Mouse (Mus musculus) heart, adult 10 weeks (tissue): ENCODE results near the gene Vwa7. TPM values are rescaled to one million over a fixed set of nuclear protein-coding genes. Genes with fewer than 3 reads are reported as not detected.

Experiments
- polyA plus RNA-seq: library from polyadenylated mRNA; stranded (reverse); fragments of 350-450 nt; fragmentation: Illumina TruSeq; extraction: RNeasy Lipid Tissue Mini Kit (QIAGEN cat#74804); gene quantifications from one replicate; pipeline ENCODE4 v1.2.3, GENCODE M21; 2014; ENCODE audit warnings: low read depth, low replicate concordance

Gene Vwa7
- 6.5 TPM for polyA plus RNA-seq

DNA sequence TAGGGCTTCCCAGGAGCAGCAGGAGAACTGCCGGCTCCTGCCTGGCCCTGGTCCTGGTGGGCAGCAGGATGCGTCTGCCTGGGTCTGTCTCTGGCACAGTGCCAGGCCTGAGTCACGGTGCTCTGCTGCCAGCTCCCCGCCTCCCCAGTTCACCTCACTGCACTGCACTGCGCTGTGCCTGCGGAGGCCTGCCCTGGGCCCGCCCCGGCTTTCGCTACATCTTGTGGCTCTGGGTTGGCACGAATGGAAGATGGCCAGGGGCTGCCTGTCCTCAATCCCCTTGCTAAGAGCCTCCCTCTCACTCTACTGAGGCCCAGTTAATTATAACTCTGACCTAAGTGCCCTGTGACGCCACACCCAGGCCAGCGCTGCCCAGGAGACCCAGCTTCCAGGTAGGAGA, at the start of gene Vwa7:
Vwa7 (plus strand) TSS at position 204 of the 400 bp plus-strand sequence.

DNA sequence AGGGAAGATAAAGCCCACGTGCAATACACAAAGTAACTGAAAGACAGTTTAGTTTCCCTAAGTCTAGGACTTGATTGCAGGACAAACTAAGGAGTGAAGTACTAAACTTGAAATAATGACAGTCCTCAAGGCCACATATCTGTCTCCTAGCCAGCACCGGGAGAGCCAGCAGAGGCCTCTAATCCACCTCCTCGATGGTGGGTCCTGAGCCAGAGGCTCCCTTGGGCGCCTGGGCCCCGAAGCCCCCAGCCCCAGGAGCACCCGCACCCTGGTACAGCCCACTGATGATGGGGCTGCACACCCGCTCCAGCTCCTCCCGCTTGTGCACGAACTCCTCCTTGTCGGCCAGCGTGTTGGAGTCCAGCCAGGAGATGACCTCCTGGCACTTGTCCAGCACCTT, 46.6 kb upstream of the Vwa7 start, which contains the start of gene Gm20481:
Gm20481 (plus strand) TSS at position 91 of the 400 bp plus-strand sequence.

DNA sequence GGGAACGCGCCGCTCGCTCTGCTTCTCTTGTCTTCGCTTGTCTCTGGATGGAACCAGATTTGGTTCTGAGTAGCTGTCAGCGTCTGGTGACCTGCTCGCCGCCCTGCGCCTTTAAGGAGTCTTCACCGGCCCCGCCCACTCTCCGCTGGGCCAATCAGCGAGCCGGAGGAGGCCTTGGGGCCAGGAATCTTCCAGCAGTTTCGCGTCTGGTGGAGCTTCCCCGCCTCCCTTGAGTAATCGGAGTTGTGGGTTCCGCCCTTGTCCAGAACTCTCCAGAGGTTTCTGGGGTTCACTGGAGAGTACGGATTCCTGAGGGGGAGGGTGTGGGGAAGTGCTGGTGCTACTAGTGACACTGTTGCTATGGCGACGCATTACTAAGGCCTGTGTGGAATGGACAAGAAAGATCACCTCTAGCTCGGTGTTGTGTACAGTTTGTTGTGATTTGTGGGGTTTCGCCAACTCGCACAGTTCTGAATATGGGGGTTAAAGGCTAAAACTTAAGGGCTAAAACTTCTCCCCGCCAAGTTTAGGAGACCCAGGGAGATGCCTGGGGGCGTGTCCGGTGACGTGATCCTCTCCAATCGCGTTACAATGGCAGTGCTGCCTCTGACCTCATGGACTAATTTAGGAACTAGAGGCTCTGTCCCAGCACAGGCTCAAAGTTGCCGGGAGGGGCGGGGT, 44.2 kb upstream of the Vwa7 start, which contains the start of the genes Hspa1a and Hspa1l:
Hspa1a (minus strand) TSS at position 88 of the 681 bp plus-strand sequence.
Hspa1l (plus strand) TSS at position 635 of the 681 bp plus-strand sequence.

DNA sequence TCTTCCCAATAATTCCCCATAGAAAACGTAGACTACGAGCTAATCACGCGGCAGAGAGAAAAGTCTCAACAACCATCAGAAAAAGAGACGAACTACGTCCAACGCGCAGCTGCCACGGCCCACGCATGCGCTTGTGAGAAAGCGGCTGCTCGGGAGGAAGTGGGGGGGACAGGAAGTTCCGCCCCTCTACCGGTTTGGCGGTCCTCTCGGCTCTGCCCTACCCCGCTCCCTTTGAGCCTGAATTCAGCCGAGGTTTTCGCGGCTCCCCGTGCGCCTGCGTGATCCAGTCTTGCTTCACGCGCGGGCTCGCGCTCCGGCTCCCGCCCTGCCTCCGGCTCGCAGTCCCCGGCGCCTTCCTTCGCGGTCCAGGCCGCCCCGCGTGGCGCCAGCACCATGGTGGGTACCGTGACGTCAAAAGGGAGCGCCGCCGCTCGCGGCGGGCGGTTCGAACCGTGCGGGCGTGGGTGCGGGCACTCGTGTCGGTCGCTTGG, 34.6 kb upstream of the Vwa7 start, which contains the start of gene Lsm2:
Lsm2 (plus strand) TSS at position 173 of the 491 bp plus-strand sequence.

DNA sequence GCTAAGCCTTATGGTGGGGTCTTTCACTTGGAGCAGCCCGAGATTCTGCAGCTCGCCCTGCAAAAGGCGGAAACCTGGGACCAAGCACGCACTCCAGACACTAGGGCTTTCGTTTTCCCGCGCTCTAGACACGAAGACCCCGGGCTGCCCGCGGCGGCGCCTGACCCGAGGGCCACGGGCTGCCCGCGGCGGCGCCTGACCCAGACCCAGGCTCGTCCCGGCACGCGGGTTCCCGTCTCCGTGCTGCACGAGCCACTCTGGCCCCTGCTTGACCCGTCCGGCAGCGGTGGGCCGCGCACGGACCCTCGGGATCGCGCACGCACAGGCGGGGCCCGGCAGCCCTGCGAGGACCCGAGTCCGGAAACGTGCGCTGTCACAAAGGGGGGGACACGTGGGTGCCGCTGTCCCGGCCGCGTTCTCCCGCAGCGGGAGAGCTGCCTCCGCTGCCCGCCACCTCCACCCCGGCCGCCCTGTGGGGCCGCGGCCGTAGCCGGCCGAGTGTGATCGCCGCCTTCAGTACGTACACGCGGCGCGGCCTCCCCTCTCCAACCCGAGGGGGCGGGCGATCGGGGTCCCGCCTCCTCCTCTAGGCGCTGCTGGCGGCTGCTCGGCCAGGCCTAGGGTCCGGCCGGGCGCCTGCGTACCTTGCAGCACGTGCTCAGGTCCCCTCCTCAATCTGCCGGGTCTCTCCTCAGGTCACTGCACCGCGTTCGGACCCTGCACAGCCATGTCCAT, 15.5 kb upstream of the Vwa7 start, which contains the start of gene Vars:
Vars (plus strand) TSS at position 271 of the 735 bp plus-strand sequence.

DNA sequence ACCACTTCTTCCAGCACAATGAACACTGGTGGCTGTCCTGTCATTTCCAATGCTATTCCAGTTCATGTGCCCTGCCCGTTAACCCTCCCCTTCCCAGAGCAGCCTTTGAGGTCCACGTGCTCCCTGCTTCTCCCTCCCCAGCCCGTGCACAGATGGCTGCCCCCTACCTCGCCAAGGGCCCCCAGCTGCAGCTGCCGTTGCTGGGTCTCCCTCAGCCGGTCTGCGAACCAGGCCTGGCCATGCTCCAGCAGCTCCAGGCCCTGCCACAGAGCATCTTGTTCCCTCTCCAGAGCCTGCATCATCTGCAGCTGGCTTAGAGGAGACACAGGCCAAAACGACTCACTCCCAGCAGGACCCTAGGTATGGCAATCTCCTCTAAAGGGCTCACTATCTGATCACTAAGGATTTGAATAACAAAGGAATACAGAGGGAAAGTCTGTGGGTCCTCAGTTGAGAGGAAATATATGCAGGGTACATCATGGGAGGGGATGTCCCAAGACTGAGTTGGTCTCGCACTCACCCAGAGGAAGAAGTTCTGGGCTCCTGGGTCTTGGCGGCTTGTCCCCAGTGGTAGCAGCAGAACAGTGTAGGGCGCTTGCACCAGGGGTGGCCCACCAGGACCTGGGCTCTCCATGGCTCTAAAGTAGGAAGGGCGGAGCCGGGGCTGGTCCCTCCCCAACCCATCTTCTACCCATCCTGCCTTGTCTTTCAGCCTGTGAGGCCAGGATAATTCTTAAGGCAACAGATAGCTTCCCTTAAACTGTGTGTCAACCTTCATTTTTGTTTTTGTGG, 11.1 kb downstream of the Vwa7 start, which contains the start of gene Sapcd1:
Sapcd1 (minus strand) TSS at position 740 of the 792 bp plus-strand sequence.

DNA sequence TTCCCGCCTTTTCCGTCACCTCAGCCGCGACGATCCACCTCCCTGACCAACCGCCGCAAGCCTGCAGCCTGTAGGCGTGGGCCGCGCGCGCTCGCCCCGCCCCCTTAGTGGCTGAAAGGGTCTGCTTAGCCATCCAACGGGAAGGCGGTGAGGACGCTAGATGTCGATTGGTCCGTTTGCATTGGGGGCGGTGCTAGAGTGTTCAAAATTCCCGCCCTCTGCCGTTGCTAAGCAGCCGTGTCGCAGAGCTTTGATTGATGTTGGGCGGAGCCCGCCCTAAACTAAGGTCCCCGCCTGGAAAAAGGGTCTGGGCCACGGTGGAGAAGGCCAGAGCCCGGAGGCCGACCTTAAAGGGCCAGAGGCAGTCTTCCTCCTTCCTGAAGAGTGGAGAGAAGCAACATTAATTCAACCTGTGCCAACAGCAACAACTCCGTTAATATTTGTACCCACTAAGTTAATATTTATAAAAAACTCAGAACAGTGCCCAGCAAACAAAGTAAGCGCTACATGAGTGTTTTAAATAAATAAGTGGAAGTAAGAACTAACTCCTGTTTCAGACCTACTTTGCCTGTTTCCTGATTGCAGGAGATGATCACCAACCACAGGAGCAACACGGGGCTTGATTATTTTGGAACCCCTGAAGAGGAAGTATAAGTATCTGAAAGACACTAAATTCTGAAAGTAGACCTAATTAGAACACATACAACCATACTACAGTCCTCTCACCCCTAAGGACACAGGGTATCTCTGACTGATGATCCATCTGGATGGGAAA, 30.5 kb downstream of the Vwa7 start, which contains the start of gene Msh5:
Msh5 (minus strand) TSS at position 65 of the 775 bp plus-strand sequence.

DNA sequence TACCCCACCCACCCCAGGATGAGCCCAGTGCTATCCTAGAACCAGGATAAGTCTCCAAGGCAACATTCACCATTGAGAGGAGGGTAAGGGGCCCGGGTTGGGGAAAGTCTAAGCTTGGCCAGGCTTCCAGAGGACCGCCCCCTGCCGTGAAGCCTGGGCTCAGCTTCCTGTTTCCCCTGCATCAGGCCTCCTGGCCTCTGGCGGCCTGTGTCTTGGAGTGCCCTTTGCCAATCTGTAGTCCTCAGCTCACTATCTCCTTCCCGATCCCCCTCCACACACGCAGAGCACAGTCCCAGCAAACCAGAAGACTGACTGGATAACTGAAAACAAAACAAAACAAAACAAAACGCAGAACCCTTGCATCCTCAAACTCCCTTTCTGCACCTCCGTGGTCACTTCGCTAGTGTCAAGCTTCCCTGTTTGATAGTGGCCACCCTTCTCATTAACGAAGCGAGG, 33.2 kb downstream of the Vwa7 start, which contains the start of gene Clic1:
Clic1 (plus strand) TSS at position 406 of the 456 bp plus-strand sequence.

DNA sequence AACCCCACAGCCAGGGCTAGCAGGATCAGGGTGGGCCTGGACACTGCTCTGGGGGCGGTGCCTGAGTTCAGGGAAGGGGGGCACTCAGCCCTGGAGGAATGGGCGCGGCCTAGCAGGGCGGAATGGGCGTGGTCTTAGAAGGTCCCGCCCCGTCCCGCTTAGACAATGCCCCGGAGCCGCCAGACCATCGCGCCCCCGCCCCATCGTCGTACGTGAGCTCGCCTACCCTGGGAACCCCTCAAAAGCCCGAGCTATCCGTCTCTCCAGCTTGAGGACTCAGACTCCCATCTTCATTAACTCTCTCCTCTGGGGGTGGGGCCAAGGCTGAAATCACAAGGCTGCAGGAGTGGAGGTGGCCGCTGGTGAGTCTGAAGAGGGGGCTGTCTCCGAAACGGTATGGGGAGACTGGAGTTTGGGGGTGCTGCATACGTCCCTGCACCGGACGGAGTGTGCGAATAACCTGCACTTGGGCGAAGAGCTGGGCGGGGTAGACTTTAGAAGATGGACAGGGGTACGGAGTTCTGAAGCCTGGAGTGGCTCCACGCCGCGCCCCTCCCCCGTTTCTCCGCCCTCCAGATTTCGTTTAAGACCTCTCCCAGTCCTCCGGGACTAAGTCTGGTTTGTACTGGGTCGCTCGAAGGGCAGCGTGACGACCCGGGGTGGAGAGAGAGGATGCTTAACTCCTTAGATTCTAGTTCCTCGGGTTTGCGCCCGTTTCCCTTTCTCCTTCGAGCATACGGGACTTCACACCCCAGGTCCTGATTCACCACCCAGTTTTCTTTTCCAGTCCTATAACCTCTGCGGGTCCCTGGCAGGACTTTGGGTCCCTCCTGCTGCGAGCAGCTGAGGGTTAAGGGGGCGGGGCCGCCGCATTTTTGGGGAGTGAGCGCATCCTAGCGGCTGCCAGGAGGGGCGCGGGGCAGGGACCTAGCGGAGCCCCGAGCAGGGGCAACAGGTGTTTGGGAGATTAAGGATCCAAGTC, 42.8 kb downstream of the Vwa7 start, which contains the start of gene Ddah2:
Ddah2 (plus strand) TSS at position 125 of the 982 bp plus-strand sequence.

DNA sequence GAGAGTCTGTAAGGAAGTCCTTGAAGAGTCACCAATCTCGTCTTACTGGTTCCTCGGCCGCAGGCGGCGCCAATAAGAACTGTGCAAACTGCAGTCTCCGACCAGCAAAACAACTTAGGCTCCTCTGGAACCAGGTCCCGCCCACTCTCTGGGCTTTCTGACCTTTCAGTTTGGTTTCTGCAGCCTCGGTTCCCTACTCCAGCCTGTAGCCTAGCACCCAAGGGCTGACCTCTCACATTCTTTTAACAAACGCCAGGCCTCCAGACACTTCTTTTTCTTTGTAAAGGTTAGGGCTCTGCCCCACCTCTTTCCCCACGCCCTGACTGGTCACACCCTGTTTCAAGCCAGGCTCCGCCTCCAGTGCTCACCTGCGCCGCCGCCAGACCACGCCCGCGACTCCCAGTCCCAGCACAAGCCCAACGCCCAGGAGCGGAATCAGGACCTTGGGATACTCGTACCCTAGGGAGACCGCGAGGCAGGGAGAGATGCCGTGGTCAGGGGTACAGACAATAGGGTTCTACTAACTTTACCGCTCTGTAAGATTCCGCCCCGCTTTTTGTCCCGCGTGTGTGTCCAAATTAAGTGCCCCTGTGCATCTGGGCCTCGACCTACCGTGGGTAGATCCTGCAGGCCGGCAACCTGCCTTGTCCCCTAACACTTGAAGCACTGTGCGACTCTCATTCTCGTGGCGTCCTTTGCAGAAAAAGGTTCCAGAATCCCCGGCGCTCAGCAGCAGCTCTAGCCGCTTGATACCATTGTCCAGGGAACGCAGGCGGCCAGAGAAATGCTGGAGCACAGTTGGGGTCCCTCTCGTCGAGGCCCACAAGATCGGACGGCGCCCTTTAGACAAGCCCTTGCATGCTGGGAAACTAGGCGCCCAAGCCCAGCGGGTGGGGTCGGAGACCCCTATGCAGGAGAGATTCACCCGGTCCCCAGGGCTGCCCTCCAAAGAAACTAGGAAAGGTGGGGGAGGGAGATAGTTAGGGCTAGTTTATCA, 48.9 kb downstream of the Vwa7 start, which contains the start of gene Ly6g6c:
Ly6g6c (plus strand) TSS at position 438 of the 997 bp plus-strand sequence.

DNA sequence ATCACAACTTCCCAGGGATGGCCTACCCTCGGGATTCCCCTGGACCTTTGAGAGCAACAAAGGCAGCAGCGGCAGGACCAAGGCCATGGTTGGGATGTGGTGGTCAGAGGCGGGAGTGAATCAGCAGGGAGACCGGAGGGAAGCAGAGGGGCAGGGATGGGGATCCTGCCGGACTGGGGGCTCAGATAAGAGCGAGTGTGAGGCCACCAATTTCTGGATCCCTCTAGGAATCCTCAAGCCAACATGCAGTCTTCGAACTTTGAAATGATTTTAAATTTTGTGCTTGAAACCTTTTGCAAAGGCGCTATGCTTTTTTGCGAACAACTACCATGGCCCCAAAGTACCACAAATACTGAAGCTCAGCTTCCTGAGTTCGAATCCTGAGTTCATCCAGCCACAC, 49.7 kb downstream of the Vwa7 start, which contains the start of gene Mpig6b:
Mpig6b (minus strand) TSS at position 101 of the 400 bp plus-strand sequence.

Other genes starting within 250 kb of the Vwa7 start
- not detected for gene Cyp21a1, start 212.0 kb upstream of the Vwa7 start, polyA plus RNA-seq
- gene Stk19, start 179.6 kb upstream of the Vwa7 start, polyA plus RNA-seq, result 15.7 TPM
- gene Dxo, start 179.6 kb upstream of the Vwa7 start, polyA plus RNA-seq, result 18.6 TPM
- gene Skiv2l, start 166.4 kb upstream of the Vwa7 start, polyA plus RNA-seq, result 20.6 TPM
- gene Nelfe, start 166.2 kb upstream of the Vwa7 start, polyA plus RNA-seq, result 20.1 TPM
- gene Cfb, start 154.1 kb upstream of the Vwa7 start, polyA plus RNA-seq, result 3.5 TPM
- gene Zbtb12, start 137.1 kb upstream of the Vwa7 start, polyA plus RNA-seq, result 11.8 TPM
- gene Gm20547, start 134.5 kb upstream of the Vwa7 start, polyA plus RNA-seq, result not detected
- 5.3 TPM for gene C2, start 118.3 kb upstream of the Vwa7 start, polyA plus RNA-seq
- gene Ehmt2, start 118.1 kb upstream of the Vwa7 start, polyA plus RNA-seq, result 40.6 TPM
- gene Slc44a4, start 102.1 kb upstream of the Vwa7 start, polyA plus RNA-seq, result not detected
- gene Neu1, start 85.3 kb upstream of the Vwa7 start, polyA plus RNA-seq, result 18.6 TPM
- gene Hspa1b, start 57.3 kb upstream of the Vwa7 start, polyA plus RNA-seq, result 7.8 TPM
- gene Gm20481, start 46.7 kb upstream of the Vwa7 start, polyA plus RNA-seq, result not detected
- 10.2 TPM for gene Hspa1a, start 44.4 kb upstream of the Vwa7 start, polyA plus RNA-seq
- 9.2 TPM for gene Hspa1l, start 43.9 kb upstream of the Vwa7 start, polyA plus RNA-seq
- 17.0 TPM for gene Lsm2, start 34.7 kb upstream of the Vwa7 start, polyA plus RNA-seq
- 20.7 TPM for gene Vars, start 15.6 kb upstream of the Vwa7 start, polyA plus RNA-seq
- gene Sapcd1, start 11.4 kb downstream of the Vwa7 start, polyA plus RNA-seq, result 0.58 TPM
- gene Msh5, start 30.2 kb downstream of the Vwa7 start, polyA plus RNA-seq, result 0.55 TPM
- 50.4 TPM for gene Clic1, start 33.4 kb downstream of the Vwa7 start, polyA plus RNA-seq
- 33.4 TPM for gene Ddah2, start 42.5 kb downstream of the Vwa7 start, polyA plus RNA-seq
- gene Ly6g6c, start 48.8 kb downstream of the Vwa7 start, polyA plus RNA-seq, result not detected
- gene Mpig6b, start 49.6 kb downstream of the Vwa7 start, polyA plus RNA-seq, result not detected
- not detected for gene Ly6g6e, start 60.3 kb downstream of the Vwa7 start, polyA plus RNA-seq
- not detected for gene Ly6g6d, start 61.5 kb downstream of the Vwa7 start, polyA plus RNA-seq
- gene Ly6g6f, start 69.0 kb downstream of the Vwa7 start, polyA plus RNA-seq, result not detected
- gene Abhd16a, start 72.7 kb downstream of the Vwa7 start, polyA plus RNA-seq, result 72.3 TPM
- gene Ly6g5c, start 91.7 kb downstream of the Vwa7 start, polyA plus RNA-seq, result not detected
- 0.39 TPM for gene Ly6g5b, start 98.8 kb downstream of the Vwa7 start, polyA plus RNA-seq
- gene Gpank1, start 104.9 kb downstream of the Vwa7 start, polyA plus RNA-seq, result 17.0 TPM
- gene Csnk2b, start 105.5 kb downstream of the Vwa7 start, polyA plus RNA-seq, result 145 TPM
- 22.9 TPM for gene D17H6S53E, start 109.8 kb downstream of the Vwa7 start, polyA plus RNA-seq
- gene Apom, start 115.5 kb downstream of the Vwa7 start, polyA plus RNA-seq, result not detected
- gene Bag6, start 118.6 kb downstream of the Vwa7 start, polyA plus RNA-seq, result 122 TPM
- gene Prrc2a, start 148.3 kb downstream of the Vwa7 start, polyA plus RNA-seq, result 139 TPM
- gene Aif1, start 159.5 kb downstream of the Vwa7 start, polyA plus RNA-seq, result 6.0 TPM
- 4.1 TPM for gene Lst1, start 171.9 kb downstream of the Vwa7 start, polyA plus RNA-seq
- 0.68 TPM for gene Ltb, start 177.9 kb downstream of the Vwa7 start, polyA plus RNA-seq
- 0.29 TPM for gene Tnf, start 185.4 kb downstream of the Vwa7 start, polyA plus RNA-seq
- gene Lta, start 188.8 kb downstream of the Vwa7 start, polyA plus RNA-seq, result not detected
- 1.8 TPM for gene Gm16181, start 204.3 kb downstream of the Vwa7 start, polyA plus RNA-seq
- 4.9 TPM for gene Atp6v1g2, start 217.1 kb downstream of the Vwa7 start, polyA plus RNA-seq
- gene Nfkbil1, start 219.2 kb downstream of the Vwa7 start, polyA plus RNA-seq, result 6.4 TPM
- 112 TPM for gene Ddx39b, start 225.2 kb downstream of the Vwa7 start, polyA plus RNA-seq
- 162 TPM for gene H2-D1, start 246.2 kb downstream of the Vwa7 start, polyA plus RNA-seq